Mouse (Mus musculus) cerebellum, adult 9-10 months (tissue): Measurements from ENCODE around the gene Olfr659.

ENCODE experiments used
- DNase-seq: peaks from one replicate; pipeline ENCODE4 v3.0.0; 2022

Olfr659 gene

GRCm38 (mm10) chr7:104666453-104666852, at the start of gene Olfr659:
Olfr659 (plus strand) TSS chr7:104666753.
- no peak for DNase-seq

GRCm38 (mm10) chr7:104624494-104624893, 42.1 kb upstream of the Olfr659 start, which contains the start of gene Olfr657:
Olfr657 (plus strand) TSS chr7:104624794.
- DNase-seq, result no peak

- peak; percentile 2 for DNase-seq
These were observed 19.6 kb upstream of the Olfr659 start, which contains the start of gene Olfr658 for GRCm38 (mm10) chr7:104646841-104647482. Olfr658 (minus strand) TSS chr7:104647305.

- DNase-seq, result no peak
These were observed 19.6 kb downstream of the Olfr659 start, which contains the start of gene Olfr661 for GRCm38 (mm10) chr7:104686201-104686600. Olfr661 (plus strand) TSS chr7:104686501.
